Mouse (Mus musculus) limb, embryonic 11.5 days (tissue): Measurements from ENCODE around the gene Mrpl43. TPM values are rescaled to one million over a fixed set of nuclear protein-coding genes. Genes with fewer than 3 reads are reported as not detected.
A peak's percentile ranks its signal among the peaks of the same experiment; 100 is the strongest.
"Not testable (repeated sequence)": the region's sequence is repeated elsewhere in the genome, so short reads cannot be mapped to it uniquely, and the experiment has no call there.

Source experiments
- ATAC-seq: fragments of 200-750 bp; cut with Nextera tagmentation; 2 replicates; pipeline ENCODE4 v1.8.0; 2017; ENCODE audit warnings: low read depth; ENCODE audit not compliant: insufficient number of reproducible peaks, low FRiP score, low TSS enrichment
- DNase-seq: peaks from one replicate; pipeline ENCODE4 v3.0.0-alpha.2; 2015; ENCODE audit warnings: low spot score
- H3K27ac ChIP-seq: fragments of 300-500 bp; sonication (generic); replicated peaks from 2 replicates; pipeline ENCODE4 v1.5.1; 2014; ENCODE audit warnings: low read depth, mild to moderate bottlenecking, low read length
- H3K27me3 ChIP-seq: fragments of 300-500 bp; sonication (generic); 2 replicates; pipeline ENCODE4 v1.6.1; 2014; ENCODE audit warnings: mild to moderate bottlenecking, low read length, mixed read lengths; ENCODE audit not compliant: control insufficient read depth, insufficient read depth
- H3K36me3 ChIP-seq: fragments of 300-500 bp; sonication (generic); 2 replicates; pipeline ENCODE4 v1.6.1; 2014; ENCODE audit warnings: mild to moderate bottlenecking, low read length, moderate library complexity, mixed read lengths; ENCODE audit not compliant: control insufficient read depth, insufficient read depth
- H3K4me1 ChIP-seq: fragments of 300-500 bp; sonication (generic); 2 replicates; pipeline ENCODE4 v1.6.1; 2014; ENCODE audit warnings: low read length, mixed read lengths; ENCODE audit not compliant: control insufficient read depth, insufficient read depth
- H3K4me2 ChIP-seq: fragments of 300-500 bp; sonication (generic); 2 replicates; pipeline ENCODE4 v1.6.1; 2014; ENCODE audit warnings: low read depth, mild to moderate bottlenecking, moderate library complexity; ENCODE audit not compliant: severe bottlenecking
- H3K4me3 ChIP-seq: fragments of 300-500 bp; sonication (generic); 2 replicates; pipeline ENCODE4 v1.5.1; 2014; ENCODE audit warnings: low read depth, low read length
- H3K9ac ChIP-seq: fragments of 300-500 bp; sonication (generic); 2 replicates; pipeline ENCODE4 v1.6.1; 2014; ENCODE audit warnings: mild to moderate bottlenecking, low read length
- H3K9me3 ChIP-seq: fragments of 300-500 bp; sonication (generic); 2 replicates; pipeline ENCODE4 v1.6.1; 2016; ENCODE audit warnings: low read length; ENCODE audit not compliant: control insufficient read depth
- WGBS: fragments of 180-500 bp; shearing (Covaris S2); extraction: QIAGEN DNeasy Blood & Tissue Kit; methylation state at CpG from one replicate; pipeline ENCODE4 v1.1.7; 2014; 5-methylcytosine and 5-hydroxymethylcytosine counted together
- polyA plus RNA-seq: library from polyadenylated mRNA; unstranded; fragments of >200 nt; fragmentation: Nextera tagmentation; extraction: Ambion mirVana; gene quantifications from 2 replicates; pipeline ENCODE4 v1.2.1, GENCODE M21; 2014

The Mrpl43 gene
- polyA plus RNA-seq, 1 experiment from 2014 or later: 73.6 TPM

DNA sequence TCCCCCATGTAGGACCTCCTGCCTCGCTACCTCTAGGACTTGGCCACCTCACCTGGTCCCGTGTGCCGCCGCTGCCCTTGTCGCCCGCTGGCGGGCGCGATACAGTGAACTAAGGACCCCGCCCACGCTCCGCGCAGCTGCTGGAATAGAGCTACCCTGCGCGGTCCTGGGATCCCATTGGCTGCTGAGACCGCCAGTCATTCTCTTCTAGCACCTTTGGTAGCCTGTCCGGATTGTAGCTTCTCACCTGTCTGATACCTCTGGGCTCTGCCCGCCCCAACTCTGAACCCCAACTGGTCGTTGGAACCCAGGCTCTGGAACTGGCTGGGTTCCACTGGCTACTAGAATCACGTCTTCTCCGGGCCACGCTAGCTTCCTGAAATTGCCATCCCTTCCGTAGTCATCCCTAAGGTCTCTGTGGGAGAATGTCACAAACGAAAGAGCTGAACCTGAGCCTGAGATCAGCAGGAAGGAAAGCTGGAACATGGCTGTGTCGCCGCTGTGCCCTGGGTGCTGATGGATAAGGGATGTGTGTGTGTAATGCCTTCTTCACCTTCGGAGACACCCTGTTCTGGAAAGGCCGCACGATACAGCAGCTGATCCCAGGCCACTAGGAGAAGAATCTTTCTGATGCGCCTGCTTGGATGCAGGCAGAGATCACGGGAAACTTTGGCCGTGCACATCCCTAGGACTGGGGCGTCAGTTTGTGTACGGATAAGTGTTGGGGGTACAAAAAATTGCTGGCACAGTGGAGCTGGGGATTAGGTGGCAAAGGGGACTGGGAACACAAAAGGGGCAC is 40.5 kb upstream of the Mrpl43 start:
- Histone ChIP-seq H3K36me3 (no peaks in the 10 kb centered on the region), H3K27me3 (peaks cover 26% of the 10 kb centered on the region), H3K9ac (peak overlapping the region; percentile 4), H3K4me3 (peak overlapping the region; percentile 44), H3K9me3 (no peaks in the 10 kb centered on the region), H3K4me1 (peaks cover 21% of the 10 kb centered on the region), H3K27ac (no peak overlapping the region), H3K4me2 (peak overlapping the region; percentile 53)
- ATAC-seq (0 out of 2 replicates have a peak, but pooled peaks have one; percentile 9), DNase-seq (peak; percentile 78)
- WGBS: 3% methylated on average over 34 of the region's 34 CpGs

DNA sequence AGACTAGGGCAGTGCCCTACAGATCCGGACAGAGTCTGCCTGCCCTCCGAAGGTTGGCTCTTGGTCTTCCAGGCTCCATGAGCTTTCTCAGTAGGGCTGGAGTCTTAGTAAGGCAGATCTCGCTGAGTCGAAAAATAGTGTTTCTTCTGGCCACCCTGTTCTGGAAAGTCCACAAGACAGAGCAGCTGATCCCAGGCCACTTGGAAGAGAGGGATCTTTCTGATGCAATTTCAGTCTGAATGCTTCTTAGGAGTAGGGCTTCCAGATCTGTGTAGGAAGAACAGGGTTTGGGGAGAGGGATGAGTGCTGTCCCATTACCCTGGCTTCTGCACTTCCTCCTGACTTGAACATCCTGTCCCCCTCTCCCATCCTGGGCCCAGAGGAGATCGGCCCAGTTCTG is 39.4 kb upstream of the Mrpl43 start, which contains the start of gene Pdzd7:
Gene Pdzd7 (minus strand): TSS at position 67 of the 400 bp plus-strand sequence.
- Histone ChIP-seq H3K9ac (peak within 1 kb of the TSS; percentile 4; the same call in 1 of the 2 replicates), H3K36me3 (no peaks in the 10 kb centered on the region), H3K4me3 (peak within 1 kb of the TSS; percentile 44), H3K4me1 (peaks cover 21% of the 10 kb centered on the region), H3K4me2 (peak within 1 kb of the TSS; percentile 53), H3K27me3 (peaks cover 27% of the 10 kb centered on the region), H3K9me3 (no peaks in the 10 kb centered on the region), H3K27ac (no peak within 1 kb of the TSS)
- DNase-seq (no peak), ATAC-seq (no peak)
- 74% methylated on average over 5 of the region's 5 CpGs for WGBS

- H3K27ac ChIP-seq: no peak overlapping the region
- H3K4me3 ChIP-seq: no peak overlapping the region
- H3K4me1 ChIP-seq: peaks cover 21% of the 10 kb centered on the region
- no peak for DNase-seq
- H3K9ac ChIP-seq: no peak overlapping the region
- H3K27me3 ChIP-seq: peaks cover 31% of the 10 kb centered on the region
- WGBS: 42% methylated on average over 15 of the region's 15 CpGs
- H3K9me3 ChIP-seq: no peaks in the 10 kb centered on the region
- no peak for ATAC-seq
- no peak overlapping the region for H3K4me2 ChIP-seq
- H3K36me3 ChIP-seq: no peaks in the 10 kb centered on the region
Measured at GRCm38 (mm10) chr19:45045236-45045635, 39.0 kb upstream of the Mrpl43 start.

DNA sequence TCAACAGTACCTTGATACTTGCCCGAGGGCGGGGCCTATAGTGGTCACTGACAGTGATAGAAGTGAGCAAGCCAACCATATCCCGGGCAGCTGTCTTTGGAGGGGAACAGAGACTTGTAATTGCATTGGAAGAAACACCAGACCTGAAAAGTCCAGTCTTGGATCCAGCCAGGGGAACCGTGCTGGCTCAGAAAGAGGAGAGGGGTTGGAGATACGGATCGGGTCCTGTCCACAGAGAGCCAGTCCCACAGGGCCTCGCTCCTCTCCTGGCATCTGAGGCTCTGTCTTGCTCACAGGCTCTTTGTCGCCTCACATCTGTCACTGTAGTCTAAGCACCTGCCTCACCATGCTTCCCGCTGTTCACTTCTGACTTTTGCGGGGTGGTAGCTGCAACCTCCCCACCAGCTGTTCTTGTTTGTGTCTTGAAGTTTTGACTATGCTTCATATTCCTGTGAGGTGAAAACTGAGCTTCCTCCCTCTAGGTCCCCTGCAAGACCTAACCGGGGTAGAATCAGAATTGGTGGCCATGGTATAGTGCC is 38.2 kb upstream of the Mrpl43 start:
- ATAC-seq (no peak), DNase-seq (no peak)
- Histone ChIP-seq H3K9ac (no peak overlapping the region), H3K27me3 (peaks cover 37% of the 10 kb centered on the region), H3K4me3 (no peak overlapping the region), H3K4me1 (peaks cover 21% of the 10 kb centered on the region), H3K27ac (no peak overlapping the region), H3K9me3 (no peaks in the 10 kb centered on the region), H3K4me2 (no peak overlapping the region), H3K36me3 (no peaks in the 10 kb centered on the region)
- WGBS: 64% methylated on average over 11 of the region's 11 CpGs

DNA sequence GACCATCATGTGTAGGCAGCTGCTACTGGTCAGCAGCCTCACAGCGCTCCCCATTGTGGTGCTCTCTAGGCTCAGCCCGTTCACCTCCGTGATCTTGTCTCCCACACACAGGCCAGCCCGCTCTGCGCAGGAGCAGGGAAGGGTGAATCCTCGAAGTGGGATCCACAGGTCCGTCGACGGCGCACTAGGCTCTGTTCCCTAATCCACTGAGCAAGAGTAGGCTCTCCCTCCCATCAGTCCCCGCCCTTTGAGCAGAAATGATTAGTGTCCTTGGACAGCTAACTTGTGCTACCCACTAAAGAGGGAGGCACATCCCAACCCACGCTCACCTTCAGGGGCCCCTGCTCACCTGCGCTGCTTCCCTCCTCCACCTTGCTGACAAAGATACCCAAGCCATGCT is 34.0 kb upstream of the Mrpl43 start:
- H3K27ac ChIP-seq: no peak overlapping the region
- H3K4me1 ChIP-seq: no peaks in the 10 kb centered on the region
- ATAC-seq: no peak
- no peak overlapping the region for H3K4me2 ChIP-seq
- DNase-seq: no peak
- no peak overlapping the region for H3K4me3 ChIP-seq
- H3K27me3 ChIP-seq: peaks cover 20% of the 10 kb centered on the region
- no peak overlapping the region for H3K9ac ChIP-seq
- 49% methylated on average over 13 of the region's 13 CpGs for whole genome bisulfite sequencing
- H3K9me3 ChIP-seq: no peaks in the 10 kb centered on the region
- H3K36me3 ChIP-seq: no peaks in the 10 kb centered on the region

DNA sequence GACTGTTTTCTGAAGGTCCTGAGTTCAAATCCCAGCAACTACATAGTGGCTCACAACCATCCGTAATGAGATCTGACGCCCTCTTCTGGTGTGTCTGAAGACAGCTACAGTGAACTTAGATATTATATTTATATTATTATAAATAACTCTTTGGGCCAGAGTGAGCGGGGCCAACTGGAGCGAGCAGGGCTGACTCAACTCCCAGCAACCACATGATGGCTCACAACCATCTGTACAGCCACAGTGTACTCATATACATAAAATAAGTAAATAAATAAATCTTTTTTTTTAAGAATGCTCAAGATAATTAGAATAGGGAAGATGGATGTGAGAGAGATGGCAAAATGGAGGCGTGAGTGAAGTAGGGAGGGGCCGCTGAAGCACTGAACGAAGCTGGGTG is 32.0 kb upstream of the Mrpl43 start:
- not testable (repeated sequence) for H3K4me2 ChIP-seq, ATAC-seq, H3K4me3 ChIP-seq, H3K36me3 ChIP-seq, H3K27ac ChIP-seq, DNase-seq, H3K9me3 ChIP-seq, H3K9ac ChIP-seq, H3K4me1 ChIP-seq
- H3K27me3 ChIP-seq: peaks cover 11% of the 10 kb centered on the region
- WGBS: 89% methylated on average over 7 of the region's 7 CpGs

DNA sequence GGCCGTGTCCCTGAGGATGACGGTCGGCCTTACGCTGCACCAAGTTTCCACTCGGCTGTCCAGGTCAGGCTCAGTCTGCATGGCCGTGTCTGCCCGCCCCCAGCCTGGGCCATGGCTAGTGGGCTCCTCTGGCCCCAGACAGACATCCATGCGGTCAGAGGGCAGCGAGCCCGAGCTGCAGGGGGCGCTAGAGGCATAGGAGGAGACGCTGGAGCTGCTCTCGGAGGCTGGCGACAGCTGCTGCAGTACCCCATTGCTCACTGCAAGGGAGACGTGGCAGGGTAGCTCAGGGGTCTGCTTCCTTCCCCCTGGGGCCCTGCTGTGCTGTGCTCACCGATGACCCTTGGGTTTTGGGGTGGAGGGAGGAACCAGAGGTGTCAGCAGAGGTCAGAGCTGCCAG is 30.6 kb upstream of the Mrpl43 start:
- WGBS: 32% methylated on average over 16 of the region's 16 CpGs
- no peak overlapping the region for H3K9ac ChIP-seq
- H3K27me3 ChIP-seq: peaks cover 11% of the 10 kb centered on the region
- ATAC-seq (no peak), DNase-seq (no peak)
- no peak overlapping the region for H3K4me3 ChIP-seq
- H3K9me3 ChIP-seq: no peaks in the 10 kb centered on the region
- no peak overlapping the region for H3K4me2 ChIP-seq
- H3K36me3 ChIP-seq: no peaks in the 10 kb centered on the region
- no peaks in the 10 kb centered on the region for H3K4me1 ChIP-seq
- no peak overlapping the region for H3K27ac ChIP-seq

GRCm38 (mm10) chr19:45032570-45033332 is 26.5 kb upstream of the Mrpl43 start:
- Histone ChIP-seq H3K4me2 (no peak overlapping the region), H3K4me3 (no peak overlapping the region), H3K27ac (no peak overlapping the region), H3K4me1 (0 out of 2 replicates have a peak, but pooled peaks cover 3% of the 10 kb centered on the region), H3K36me3 (no peaks in the 10 kb centered on the region), H3K27me3 (no peaks in the 10 kb centered on the region), H3K9ac (no peak overlapping the region), H3K9me3 (no peaks in the 10 kb centered on the region)
- DNase-seq: no peak
- WGBS: 51% methylated on average over 17 of the region's 17 CpGs
- no peak for ATAC-seq
